Mouse (Mus musculus): Measurements from ENCODE around the gene Rbfox3.

Rbfox3 gene

GRCm38 (mm10) chr11:118714601-118715524 is 196.5 kb downstream of the Rbfox3 start:
- DNase-seq, result no peak

DNA sequence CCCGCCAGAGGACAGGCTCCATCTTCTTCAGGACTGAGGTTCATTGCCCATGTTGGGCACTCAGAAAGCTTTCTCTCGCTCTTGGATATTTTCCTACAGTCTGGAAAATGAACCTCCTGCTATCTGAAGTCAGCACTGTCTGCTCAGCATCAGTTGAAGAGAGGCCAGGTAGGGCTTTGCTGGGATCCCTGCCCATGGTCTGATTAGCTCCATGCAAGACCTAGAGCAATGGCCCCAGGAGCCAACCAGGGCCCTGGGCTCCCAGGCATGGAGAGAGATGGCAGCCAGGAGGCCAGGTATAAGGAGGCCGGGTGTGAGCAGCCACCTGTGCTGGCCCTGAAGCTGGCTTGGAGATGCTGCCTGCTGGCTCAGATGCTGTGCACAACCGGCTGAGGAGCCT is 198.6 kb downstream of the Rbfox3 start:
- no peak for DNase-seq

GRCm38 (mm10) chr11:118712058-118712457 is 199.3 kb downstream of the Rbfox3 start:
- DNase-seq, result no peak

DNA sequence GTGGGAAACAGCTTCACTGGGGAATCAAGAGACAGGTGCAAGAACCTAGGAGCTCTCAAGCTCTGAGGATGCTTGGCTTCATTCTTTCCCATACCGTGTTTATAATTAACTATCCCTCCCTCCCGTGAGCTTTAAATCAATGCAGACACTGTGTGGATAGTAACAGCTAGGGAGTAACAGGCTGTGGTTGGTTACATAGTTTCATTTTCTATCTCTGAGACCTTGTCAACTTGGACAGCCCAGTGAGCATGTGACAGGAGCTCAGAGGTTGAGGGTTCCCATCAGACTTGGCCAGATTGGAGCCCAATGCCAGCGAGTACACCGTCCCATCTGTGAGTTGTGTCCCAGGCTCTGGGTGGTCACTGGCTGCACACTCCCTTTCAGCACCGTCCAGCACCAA is 201.4 kb downstream of the Rbfox3 start:
- DNase-seq, result no peak

DNA sequence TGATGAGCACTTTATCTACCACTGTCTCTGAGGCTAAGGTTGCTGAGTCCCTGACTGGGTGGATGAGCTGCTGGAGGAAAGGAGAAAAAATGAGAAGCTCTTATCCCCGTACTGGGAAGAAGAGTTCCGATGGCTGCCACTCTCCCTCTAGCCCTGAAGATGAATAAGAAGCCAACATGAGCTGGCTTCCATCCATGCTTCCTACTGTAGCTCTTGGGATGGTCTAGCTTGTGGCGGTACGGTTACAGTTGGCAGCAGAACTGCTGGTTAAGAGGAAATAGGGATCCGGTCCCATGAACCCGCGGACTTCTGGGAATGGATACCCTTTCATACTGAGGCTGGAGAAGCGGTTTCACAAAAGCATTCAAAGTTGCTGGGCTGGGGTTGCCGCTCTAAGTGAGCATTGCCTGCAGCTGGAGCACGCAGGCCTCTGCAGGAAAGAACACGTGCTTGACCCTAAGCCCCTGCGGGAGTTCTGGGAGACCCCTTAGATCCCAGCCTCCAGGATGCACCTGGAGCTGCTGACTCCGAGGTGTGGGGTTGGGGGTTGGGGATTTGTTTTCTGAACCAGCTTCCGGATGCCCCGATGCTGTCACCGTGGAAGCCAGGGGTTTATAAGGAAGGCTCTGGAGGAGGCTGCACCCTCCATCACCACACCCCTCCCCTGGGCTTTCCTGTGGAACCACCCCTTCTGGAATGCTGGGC is 215.0 kb downstream of the Rbfox3 start:
- DNase-seq, result no peak

- DNase-seq, result no peak
Observed at GRCm38 (mm10) chr11:118693276-118693675, 218.1 kb downstream of the Rbfox3 start.

- no peak for DNase-seq
Observed at GRCm38 (mm10) chr11:118690262-118690661, 221.1 kb downstream of the Rbfox3 start.

- peak; percentile 75 for DNase-seq
Observed at GRCm38 (mm10) chr11:118685397-118685796, 226.0 kb downstream of the Rbfox3 start.

GRCm38 (mm10) chr11:118684665-118685064 is 226.7 kb downstream of the Rbfox3 start:
- DNase-seq, result no peak

- DNase-seq, result no peak
Observed at GRCm38 (mm10) chr11:118680699-118681098, 230.7 kb downstream of the Rbfox3 start.

DNA sequence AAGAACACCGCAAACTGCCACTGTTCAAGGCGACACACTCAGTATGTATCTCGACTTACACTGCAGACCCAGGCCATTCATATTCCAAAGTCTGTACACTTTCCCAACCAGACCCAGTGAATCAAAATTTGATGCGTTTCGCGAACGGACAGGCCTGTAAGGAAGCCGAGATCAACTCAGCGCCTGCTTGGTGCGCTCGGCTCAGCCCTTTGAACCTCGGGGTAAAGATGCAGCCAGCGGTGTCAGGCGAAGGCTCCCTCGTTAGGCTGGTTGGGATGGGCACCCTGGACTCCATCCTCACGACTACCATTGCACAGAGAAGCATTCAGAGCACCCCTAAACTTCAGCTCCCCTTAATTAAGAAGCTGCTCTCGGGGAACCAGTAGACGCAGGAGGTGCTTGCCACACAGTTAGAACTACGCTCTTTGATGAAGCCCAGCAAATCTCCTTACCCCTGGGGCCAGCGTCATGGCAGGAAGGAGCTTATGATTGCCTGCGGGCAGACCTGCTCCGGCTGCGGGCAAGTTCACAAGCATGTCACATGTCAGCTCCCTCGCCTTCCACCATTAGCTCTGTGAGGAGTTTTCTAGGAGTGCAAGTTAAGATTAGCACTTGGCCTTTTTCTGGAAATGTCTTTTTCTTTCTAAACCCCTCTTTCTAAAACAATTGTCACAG is 231.5 kb downstream of the Rbfox3 start:
- no peak for DNase-seq

DNA sequence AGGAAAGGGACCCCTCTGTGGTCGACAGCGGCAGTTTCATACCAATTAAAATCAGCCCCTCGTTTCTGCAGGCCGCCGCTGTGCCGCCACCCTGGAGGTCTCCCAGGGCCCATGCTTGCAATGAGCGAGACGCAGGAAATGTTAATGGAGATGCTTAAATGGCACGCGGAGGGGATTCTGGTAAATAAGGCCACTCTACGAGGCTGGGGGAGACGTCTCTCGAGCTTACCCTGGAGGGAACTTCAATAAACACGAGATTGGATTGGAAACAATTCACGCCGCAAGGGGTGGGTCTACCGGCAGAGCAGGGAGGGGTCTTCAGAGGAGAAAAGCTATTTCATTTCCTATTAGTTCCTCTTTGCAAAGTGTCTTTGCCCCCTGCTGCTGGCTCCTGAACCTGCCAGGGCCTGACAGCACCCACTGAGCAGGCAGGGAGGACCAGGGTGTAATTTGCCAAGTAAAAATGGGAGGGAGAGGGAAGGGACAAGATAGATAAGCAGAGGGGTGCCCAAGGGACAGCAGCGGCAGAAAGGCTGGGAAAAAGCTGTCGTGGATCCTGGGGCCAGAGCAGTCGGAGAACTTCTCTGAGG is 232.8 kb downstream of the Rbfox3 start:
- no peak for DNase-seq

GRCm38 (mm10) chr11:118677277-118677676 is 234.1 kb downstream of the Rbfox3 start:
- no peak for DNase-seq

DNA sequence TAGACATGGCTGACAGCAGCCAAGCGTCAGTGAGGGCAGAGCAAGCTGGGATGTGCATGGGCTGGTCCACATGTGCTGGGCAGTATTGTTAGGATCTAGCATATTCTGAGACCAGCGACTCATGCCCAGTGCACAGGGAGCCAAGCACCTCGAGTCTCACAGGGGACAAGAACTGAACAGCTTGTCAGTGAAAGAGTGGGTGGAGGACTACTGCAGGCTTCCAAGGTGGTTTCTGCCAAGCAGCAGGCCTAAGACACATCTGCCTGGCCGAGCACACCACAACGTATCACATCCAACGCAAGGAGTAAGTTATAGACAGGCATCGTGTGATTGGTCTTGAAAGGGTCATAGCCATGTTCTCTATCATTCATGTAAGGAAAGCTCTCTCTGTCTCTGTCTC is 235.0 kb downstream of the Rbfox3 start:
- DNase-seq, result no peak

- DNase-seq, result no peak
Observed at GRCm38 (mm10) chr11:118671958-118672357, 239.4 kb downstream of the Rbfox3 start.

- no peak for DNase-seq
Observed at GRCm38 (mm10) chr11:118671216-118671615, 240.2 kb downstream of the Rbfox3 start.

DNA sequence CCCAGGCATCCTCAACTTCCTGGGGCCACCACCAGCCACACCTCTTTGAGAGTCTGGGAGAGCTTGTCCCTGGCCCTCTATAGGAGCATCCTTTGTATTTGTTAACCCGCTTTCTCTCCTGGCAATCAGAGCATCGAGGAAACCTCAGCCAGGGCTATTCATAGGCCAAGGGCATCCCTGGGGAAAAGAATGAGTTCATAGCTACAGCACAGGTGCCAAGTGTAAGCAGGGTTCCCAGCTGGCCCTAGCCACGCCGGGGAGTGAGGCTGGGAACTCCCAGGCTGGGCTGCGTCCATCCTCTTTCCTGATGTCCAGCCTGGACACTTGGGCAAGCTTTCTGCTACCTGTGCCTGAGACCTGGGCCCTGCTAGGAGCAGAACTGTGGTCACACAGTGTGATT is 241.6 kb downstream of the Rbfox3 start:
- no peak for DNase-seq

GRCm38 (mm10) chr11:118668351-118668750 is 243.0 kb downstream of the Rbfox3 start:
- peak; percentile 67 for DNase-seq

GRCm38 (mm10) chr11:118667946-118668345 is 243.5 kb downstream of the Rbfox3 start:
- peak; percentile 55 for DNase-seq

DNA sequence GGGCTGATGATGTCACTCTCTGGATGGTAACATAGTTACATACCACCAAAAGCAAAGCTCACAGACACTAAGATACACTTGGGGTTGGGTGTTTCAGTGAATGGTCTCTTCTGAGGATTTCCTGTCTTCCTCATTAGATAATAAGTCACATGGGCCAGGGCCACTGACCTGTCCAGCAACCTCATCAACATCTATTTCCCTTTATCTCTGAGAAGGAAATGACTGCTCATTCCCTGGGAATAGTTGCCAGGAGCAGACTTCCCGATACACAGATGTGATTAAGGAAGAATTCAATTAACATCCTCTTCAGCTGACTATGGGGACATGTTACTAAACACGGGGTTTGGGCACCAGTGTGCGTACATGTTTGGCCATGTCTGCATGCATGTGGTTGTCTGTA is 245.2 kb downstream of the Rbfox3 start:
- peak; percentile 30 for DNase-seq

DNA sequence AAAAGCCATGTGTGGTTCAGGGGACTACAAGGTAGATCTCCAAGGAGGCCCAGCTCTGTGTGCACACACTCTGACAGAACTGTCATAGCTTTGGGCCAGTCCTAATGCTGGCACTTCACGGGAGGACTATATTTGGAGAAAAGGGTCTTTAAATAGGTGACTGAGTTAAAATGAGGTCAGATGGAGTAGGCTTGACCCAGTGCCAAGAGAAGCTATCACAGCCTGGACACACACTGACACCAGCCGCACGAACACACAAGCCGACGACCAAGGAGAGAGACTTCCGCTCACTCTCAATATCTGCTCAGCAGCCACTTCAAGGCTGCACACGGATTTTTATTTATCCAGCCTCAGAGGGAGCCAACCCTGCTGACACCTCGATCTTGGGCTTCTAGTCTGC is 248.1 kb downstream of the Rbfox3 start:
- DNase-seq, result no peak

DNA sequence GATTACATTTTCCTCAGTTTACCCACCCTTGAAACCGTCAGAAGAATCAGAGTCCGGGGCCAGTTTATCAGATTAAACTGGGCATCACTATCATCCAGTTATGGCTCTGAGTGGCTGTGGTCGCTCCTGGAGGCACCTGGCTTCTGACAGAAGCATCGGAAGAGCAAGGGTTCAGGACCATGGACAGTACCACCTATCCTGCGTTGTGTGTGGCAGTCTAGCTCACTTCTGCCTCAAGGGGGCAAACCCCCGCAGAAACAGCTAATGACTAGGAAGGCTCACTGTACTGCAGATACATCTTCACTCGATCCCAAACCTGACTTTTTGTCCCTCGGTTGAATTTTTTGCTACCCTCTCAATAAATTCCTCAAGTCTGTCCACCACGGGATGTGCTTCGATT is 252.1 kb downstream of the Rbfox3 start:
- peak; percentile 57 for DNase-seq

DNA sequence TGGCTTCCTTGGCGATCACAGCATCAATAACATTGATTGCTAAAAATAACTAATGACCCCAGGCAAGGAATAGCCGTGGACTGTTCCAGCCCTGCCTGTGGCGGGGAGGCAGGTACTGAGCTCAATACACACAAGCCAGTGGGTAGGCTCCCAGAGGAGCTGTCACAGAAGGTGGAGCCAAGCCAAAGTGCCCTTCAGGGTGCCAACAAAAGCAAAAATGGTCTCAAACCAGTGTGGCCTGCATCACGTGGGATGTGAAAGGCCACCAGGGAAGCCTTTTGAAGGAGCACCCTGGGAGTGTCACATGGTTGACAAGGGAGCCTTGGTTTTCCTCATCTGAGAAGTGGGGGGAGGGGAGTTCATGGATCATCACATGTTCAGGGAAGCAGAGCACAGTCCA is 255.6 kb downstream of the Rbfox3 start:
- DNase-seq, result no peak
